Mouse (Mus musculus) urinary bladder, adult 2 months (tissue): ENCODE results near the gene Il4ra. TPM values are rescaled to one million over a fixed set of nuclear protein-coding genes. Genes with fewer than 3 reads are reported as not detected.

Source experiments
- DNase-seq: peaks from one replicate; pipeline ENCODE4 v3.0.0; 2022; ENCODE audit warnings: low spot score
- polyA plus RNA-seq: library from polyadenylated mRNA; depleted of rRNA; stranded (reverse); fragments of >200 nt; gene quantifications from 2 replicates; pipeline ENCODE4 v1.2.3, GENCODE M21; 2012; rRNA removed

The Il4ra gene
- polyA plus RNA-seq: 22.0 and 22.1 TPM in 2 replicates

- peak; percentile 82 for DNase-seq
Observed at GRCm38 (mm10) chr7:125551766-125552709, at the start of gene Il4ra. Il4ra (plus strand) TSS chr7:125552120.

- no peak for DNase-seq
Observed at GRCm38 (mm10) chr7:125503374-125504092, 48.4 kb upstream of the Il4ra start.

GRCm38 (mm10) chr7:125504618-125505017, 47.3 kb upstream of the Il4ra start:
- no peak for DNase-seq

GRCm38 (mm10) chr7:125505568-125505967, 46.4 kb upstream of the Il4ra start:
- no peak for DNase-seq

GRCm38 (mm10) chr7:125507279-125507678, 44.6 kb upstream of the Il4ra start:
- DNase-seq: no peak

GRCm38 (mm10) chr7:125511432-125511831, 40.5 kb upstream of the Il4ra start:
- no peak for DNase-seq

- DNase-seq: no peak
Observed at GRCm38 (mm10) chr7:125511852-125512251, 40.1 kb upstream of the Il4ra start.

- no peak for DNase-seq
Observed at GRCm38 (mm10) chr7:125515081-125515853, 36.7 kb upstream of the Il4ra start.

- no peak for DNase-seq
Observed at GRCm38 (mm10) chr7:125516723-125517122, 35.2 kb upstream of the Il4ra start.

GRCm38 (mm10) chr7:125517470-125517869, 34.5 kb upstream of the Il4ra start:
- no peak for DNase-seq

- no peak for DNase-seq
Observed at GRCm38 (mm10) chr7:125519715-125520114, 32.2 kb upstream of the Il4ra start.

- no peak for DNase-seq
Observed at GRCm38 (mm10) chr7:125523051-125523450, 28.9 kb upstream of the Il4ra start.

- no peak for DNase-seq
Observed at GRCm38 (mm10) chr7:125527186-125527585, 24.7 kb upstream of the Il4ra start.

GRCm38 (mm10) chr7:125527901-125528580, 23.9 kb upstream of the Il4ra start:
- DNase-seq: no peak

- no peak for DNase-seq
Observed at GRCm38 (mm10) chr7:125539351-125539750, 12.6 kb upstream of the Il4ra start.

- DNase-seq: no peak
Observed at GRCm38 (mm10) chr7:125541026-125541425, 10.9 kb upstream of the Il4ra start.

- DNase-seq: no peak
Observed at GRCm38 (mm10) chr7:125541821-125542220, 10.1 kb upstream of the Il4ra start.

- DNase-seq: no peak
Observed at GRCm38 (mm10) chr7:125542335-125543050, 9.4 kb upstream of the Il4ra start.

GRCm38 (mm10) chr7:125543497-125543896, 8.4 kb upstream of the Il4ra start:
- DNase-seq: no peak

- DNase-seq: no peak
Observed at GRCm38 (mm10) chr7:125545331-125545730, 6.6 kb upstream of the Il4ra start.

GRCm38 (mm10) chr7:125546727-125547126, 5.2 kb upstream of the Il4ra start:
- no peak for DNase-seq
